Mouse (Mus musculus): ENCODE data around the gene Sh3bgrl3. TPM values are rescaled to one million over a fixed set of nuclear protein-coding genes. Genes with fewer than 3 reads are reported as not detected.

The Sh3bgrl3 gene
- total and polyA plus RNA-seq, 3 experiments: 128 to 362 (median 153) TPM

- no peaks in the 10 kb centered on the region for H3K79me2 ChIP-seq (replicated peaks; ENCODE audit: control insufficient read depth, extremely low read depth, insufficient read depth, poor library complexity, severe bottlenecking)
- H3K9ac ChIP-seq (ENCODE audit: insufficient read depth, low read depth): no peak overlapping the region
- dilution Hi-C loops (cut with MboI; ENCODE audit: extremely low pct_ligation_motif_present, extremely low pct_unique_long_range_greater_than_20kb, low sequenced_read_pairs) (no loop called here), in situ Hi-C loops (cut with MboI; ENCODE audit: low pct_ligation_motif_present, low pct_unique_long_range_greater_than_20kb, low sequenced_read_pairs) (no loop called here)
- H3K4me1 ChIP-seq (ENCODE audit: control insufficient read depth in 1 of 2, insufficient read depth in 2 of 2): no peaks in the 10 kb centered on the region
- H3K4me3 ChIP-seq (replicated peaks in 1 of 3; ENCODE audit: low read depth in 2 of 3, low read length in 2 of 3, poor library complexity in 1 of 3): no peak overlapping the region
- peaks cover 16 to 40% of the 10 kb centered on the region in 2 experiments for H3K36me3 ChIP-seq (replicated peaks in 1 of 2; ENCODE audit: control insufficient read depth in 1 of 2, insufficient read depth in 1 of 2, low read length in 1 of 2)
- H3K27me3 ChIP-seq (replicated peaks): no peaks in the 10 kb centered on the region
- TF ChIP-seq ETS1 (conservative IDR thresholded peaks at IDR 0.05; ENCODE audit: low read depth, low read length): no peak
- TF ChIP-seq USF2 (conservative IDR thresholded peaks at IDR 0.05; ENCODE audit: low read depth, low read length): no peak
- no peak overlapping the region for H3K27ac ChIP-seq (ENCODE audit: insufficient read depth, low read depth)
- no peak for DNase-seq (ENCODE audit: extremely low read depth)
- no peak overlapping the region for H3K4me2 ChIP-seq (ENCODE audit: insufficient read depth, low read depth, poor library complexity, severe bottlenecking)
- H3K9me3 ChIP-seq (replicated peaks; ENCODE audit: low read length): no peaks in the 10 kb centered on the region
These were observed 30.2 kb upstream of the Sh3bgrl3 start for GRCm38 (mm10) chr4:134158774-134159173.

- dilution Hi-C loops (cut with MboI; ENCODE audit: extremely low pct_ligation_motif_present, extremely low pct_unique_long_range_greater_than_20kb, low sequenced_read_pairs): no loop called here
- H3K79me2 ChIP-seq (replicated peaks; ENCODE audit: control insufficient read depth, extremely low read depth, insufficient read depth, poor library complexity, severe bottlenecking): no peaks in the 10 kb centered on the region
- no peaks in the 10 kb centered on the region for H3K27me3 ChIP-seq (replicated peaks)
- H3K36me3 ChIP-seq (replicated peaks in 1 of 2; ENCODE audit: control insufficient read depth in 1 of 2, insufficient read depth in 1 of 2, low read length in 1 of 2): peaks cover 19 to 51% of the 10 kb centered on the region in 2 experiments
- H3K9me3 ChIP-seq (replicated peaks; ENCODE audit: low read length): no peaks in the 10 kb centered on the region
- DNase-seq (ENCODE audit: extremely low read depth): no peak
- H3K4me2 ChIP-seq (ENCODE audit: insufficient read depth, low read depth, poor library complexity, severe bottlenecking): no peak overlapping the region
- H3K27ac ChIP-seq (ENCODE audit: insufficient read depth, low read depth): no peak overlapping the region
- no peak overlapping the region for H3K4me3 ChIP-seq (replicated peaks in 1 of 3; ENCODE audit: low read depth in 2 of 3, low read length in 2 of 3, poor library complexity in 1 of 3)
- no peak for TF ChIP-seq NRF1 (IDR thresholded peaks at IDR 0.05; ENCODE audit: low read depth, low read length)
- TF ChIP-seq E2F4 (IDR thresholded peaks at IDR 0.05; ENCODE audit: insufficient replicate concordance, low read depth, low read length): no peak
- no peak for TF ChIP-seq JUN (IDR thresholded peaks at IDR 0.05; ENCODE audit: insufficient read depth, low read depth, low read length)
- no peak for TF ChIP-seq ZKSCAN1 (IDR thresholded peaks at IDR 0.05; ENCODE audit: borderline replicate concordance, low read depth, low read length)
- no peak for TF ChIP-seq ETS1 (conservative IDR thresholded peaks at IDR 0.05; ENCODE audit: low read depth, low read length)
- no peak for TF ChIP-seq CHD2 (IDR thresholded peaks at IDR 0.05; ENCODE audit: low read length)
- no peak for TF ChIP-seq PAX5 (IDR thresholded peaks at IDR 0.05; ENCODE audit: low read length)
- no peak for TF ChIP-seq ELF1 (IDR thresholded peaks at IDR 0.05; ENCODE audit: low read depth, low read length)
- TF ChIP-seq MXI1 (IDR thresholded peaks at IDR 0.05; ENCODE audit: low read depth, low read length): no peak
- TF ChIP-seq POLR2A (IDR thresholded peaks at IDR 0.05; ENCODE audit: low read depth, low read length): no peak
- no peak for TF ChIP-seq KAT2A (IDR thresholded peaks at IDR 0.05; ENCODE audit: insufficient replicate concordance, low read length)
- no peak for TF ChIP-seq IRF4 (IDR thresholded peaks at IDR 0.05; ENCODE audit: low read depth, low read length)
- no peak for TF ChIP-seq SMC3 (IDR thresholded peaks at IDR 0.05; ENCODE audit: low read depth, low read length)
- TF ChIP-seq HCFC1 (IDR thresholded peaks at IDR 0.05; ENCODE audit: low read depth, low read length): no peak
- TF ChIP-seq BHLHE40 (IDR thresholded peaks at IDR 0.05; ENCODE audit: low read depth, low read length): no peak
- no peak for TF ChIP-seq RAD21 (IDR thresholded peaks at IDR 0.05; ENCODE audit: low read depth, low read length)
- H3K4me1 ChIP-seq (ENCODE audit: control insufficient read depth in 1 of 2, insufficient read depth in 2 of 2): no peaks in the 10 kb centered on the region
- in situ Hi-C loops (cut with MboI; ENCODE audit: low pct_ligation_motif_present, low pct_unique_long_range_greater_than_20kb, low sequenced_read_pairs): no loop called here
- H3K9ac ChIP-seq (ENCODE audit: insufficient read depth, low read depth): no peak overlapping the region
These were observed 29.0 kb upstream of the Sh3bgrl3 start for GRCm38 (mm10) chr4:134157558-134157957.

Data from CH12.LX (cell line).